Mouse (Mus musculus): ENCODE measurements around the gene Btbd1.
"Not testable (repeated sequence)": the region's sequence is repeated elsewhere in the genome, so short reads cannot be mapped to it uniquely, and the experiment has no call there.

Gene Btbd1

DNA sequence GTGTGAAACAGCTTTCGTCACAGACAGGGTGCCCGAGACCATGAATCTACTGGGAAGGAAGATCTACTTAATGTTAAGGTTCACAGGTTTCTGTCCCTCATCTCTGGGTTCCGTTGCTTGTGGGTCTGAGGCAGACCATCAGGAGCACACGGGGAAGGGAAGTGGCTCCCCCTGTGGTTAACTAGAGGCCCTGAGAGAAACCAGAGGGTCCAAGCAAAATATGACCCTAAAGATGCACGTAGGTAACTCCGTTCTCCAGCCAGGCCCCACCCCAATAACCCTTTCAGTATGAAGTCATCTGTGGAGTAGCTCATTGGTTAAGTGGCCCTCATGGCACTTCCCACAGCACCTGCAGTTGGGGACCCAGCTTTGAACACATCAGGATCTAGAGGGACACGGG, 20.4 kb upstream of the Btbd1 start:
- no peak for DNase-seq (ENCODE audit: low read depth)

DNA sequence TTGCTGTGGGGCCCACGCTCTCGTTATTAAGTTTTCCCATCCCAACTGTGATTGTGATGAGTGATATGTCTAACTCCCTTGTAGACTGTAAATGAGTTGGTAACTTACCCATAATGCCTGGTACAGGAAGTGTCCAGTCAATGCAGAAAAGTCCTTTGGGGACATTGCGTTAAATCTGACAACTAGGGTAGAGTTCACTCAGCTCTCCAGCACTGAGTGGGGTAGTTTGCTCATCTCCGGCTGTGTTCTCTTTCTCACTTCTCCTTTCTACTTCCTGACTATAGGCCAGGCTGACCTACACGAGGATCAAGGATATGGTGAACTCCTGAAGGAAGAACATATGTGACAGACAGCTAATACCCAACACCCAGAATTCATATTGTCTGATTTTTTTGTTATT, 20.0 kb upstream of the Btbd1 start:
- DNase-seq (ENCODE audit: low read depth), result no peak

DNA sequence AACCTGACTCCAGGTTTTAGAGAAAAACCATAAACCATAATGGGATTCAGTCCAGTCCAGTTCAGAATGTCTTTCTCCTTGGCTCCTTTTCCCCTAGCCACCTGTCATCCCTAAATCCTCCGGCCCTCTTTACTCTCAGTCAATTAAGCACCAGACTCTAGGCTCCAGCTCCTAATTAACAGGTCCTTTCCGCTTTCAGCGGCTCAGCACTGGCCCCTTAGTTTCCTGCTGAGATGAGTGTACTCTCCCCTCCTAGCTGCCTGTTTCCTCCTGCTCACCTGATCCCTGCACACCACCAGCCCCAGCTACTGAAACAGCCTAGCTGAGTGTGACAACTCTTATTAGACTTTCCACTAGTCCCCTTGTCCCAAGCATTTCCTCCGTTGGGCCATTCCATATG, 18.5 kb upstream of the Btbd1 start:
- DNase-seq (ENCODE audit: low read depth), result no peak

DNA sequence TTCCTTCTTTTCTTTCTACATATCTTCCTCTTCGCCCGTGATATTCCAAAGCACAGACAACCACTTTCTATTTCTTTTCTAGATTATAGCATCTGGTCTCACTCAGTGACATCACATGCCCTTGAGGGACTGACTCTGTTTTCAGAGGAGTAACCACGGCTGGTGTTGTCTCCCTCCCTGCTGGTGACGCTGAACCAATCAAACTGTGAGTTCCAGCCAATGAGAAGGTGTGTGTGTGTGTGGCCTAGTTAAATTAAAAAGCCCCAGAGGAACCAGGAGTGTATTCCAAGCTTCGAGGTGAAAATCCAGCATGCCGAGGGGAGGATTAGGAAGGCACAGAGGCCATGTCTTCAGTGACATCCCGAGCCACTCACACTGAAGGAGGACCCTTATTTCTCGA, 17.8 kb upstream of the Btbd1 start:
- DNase-seq (ENCODE audit: low read depth), result no peak

DNA sequence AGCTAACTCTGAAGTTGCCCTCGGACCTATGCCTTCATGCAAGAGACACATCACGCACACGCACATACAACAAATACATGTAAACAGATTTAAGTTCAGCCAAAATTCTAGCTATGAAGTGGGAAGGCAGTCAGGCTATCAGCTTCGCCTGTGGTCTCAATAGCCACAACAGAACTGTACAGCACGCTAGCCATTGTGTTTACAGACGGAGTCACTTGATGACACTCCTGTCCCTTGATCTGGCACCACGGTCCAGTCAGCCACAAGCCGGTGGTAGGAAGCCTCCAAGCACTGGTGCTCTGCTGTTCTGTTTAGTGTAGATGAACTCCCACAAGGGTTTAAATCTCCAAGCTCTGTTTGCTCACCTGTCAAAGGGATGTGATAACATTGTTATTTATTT, 16.8 kb upstream of the Btbd1 start:
- DNase-seq (ENCODE audit: low read depth), result no peak

DNA sequence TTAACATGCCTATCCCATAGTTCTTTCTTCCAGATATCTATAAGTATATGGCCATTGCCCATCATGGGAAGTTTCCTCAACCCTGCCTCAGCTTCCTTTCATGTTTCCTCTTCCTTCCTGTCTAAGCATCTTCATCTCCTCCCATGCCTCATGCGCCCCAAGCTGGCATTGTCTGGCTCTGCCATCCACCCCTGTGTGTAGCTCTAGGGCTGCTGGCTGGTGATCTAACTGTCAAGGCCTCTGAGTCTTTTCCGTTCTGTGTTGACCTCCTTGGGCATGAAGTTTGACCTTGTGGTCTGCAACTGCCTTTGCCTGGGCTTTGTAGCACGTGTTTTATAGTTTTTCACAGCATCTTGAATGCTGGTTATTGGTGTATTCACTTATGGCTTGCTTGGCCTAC, 16.1 kb upstream of the Btbd1 start:
- no peak for DNase-seq (ENCODE audit: low read depth)

DNA sequence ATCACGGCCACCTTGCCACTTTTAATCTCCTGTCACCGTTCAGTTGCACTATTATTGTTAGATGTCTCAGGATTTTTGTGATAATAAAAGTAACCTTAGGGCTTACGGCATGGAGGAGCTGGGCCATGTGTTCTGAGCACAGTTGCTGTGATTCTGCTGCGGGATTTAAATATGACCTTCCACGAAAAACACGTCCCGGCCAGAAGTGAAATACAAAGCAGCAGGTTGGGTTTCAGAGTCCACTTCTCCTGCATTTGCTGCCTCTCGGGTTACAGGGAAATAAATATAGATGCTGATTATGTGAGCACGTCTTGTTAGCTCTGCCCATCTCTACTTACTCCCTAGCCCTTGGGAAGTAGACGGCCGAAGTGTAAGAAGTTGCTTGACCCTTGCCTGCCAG, 15.6 kb upstream of the Btbd1 start:
- DNase-seq (ENCODE audit: low read depth), result no peak

DNA sequence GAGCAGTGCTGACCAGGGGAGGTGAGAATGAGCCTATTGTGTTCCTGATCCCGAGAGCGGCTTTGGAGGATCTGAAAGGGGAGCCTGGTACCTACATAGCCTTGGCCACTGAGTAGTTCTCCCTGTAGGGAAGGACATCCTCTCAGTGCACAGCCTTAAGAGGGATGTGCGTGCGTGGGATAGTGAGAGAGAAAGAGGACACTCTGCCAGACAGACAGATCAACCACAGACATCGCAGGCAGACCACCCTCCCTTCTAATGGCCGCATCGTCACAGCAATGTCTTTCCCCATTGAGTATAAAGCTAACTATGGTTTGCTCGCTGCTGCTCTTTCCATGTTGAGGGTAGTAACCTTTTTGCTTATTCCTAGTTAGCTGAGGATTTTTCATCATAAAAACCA, 14.7 kb upstream of the Btbd1 start:
- no peak for DNase-seq (ENCODE audit: low read depth)

DNA sequence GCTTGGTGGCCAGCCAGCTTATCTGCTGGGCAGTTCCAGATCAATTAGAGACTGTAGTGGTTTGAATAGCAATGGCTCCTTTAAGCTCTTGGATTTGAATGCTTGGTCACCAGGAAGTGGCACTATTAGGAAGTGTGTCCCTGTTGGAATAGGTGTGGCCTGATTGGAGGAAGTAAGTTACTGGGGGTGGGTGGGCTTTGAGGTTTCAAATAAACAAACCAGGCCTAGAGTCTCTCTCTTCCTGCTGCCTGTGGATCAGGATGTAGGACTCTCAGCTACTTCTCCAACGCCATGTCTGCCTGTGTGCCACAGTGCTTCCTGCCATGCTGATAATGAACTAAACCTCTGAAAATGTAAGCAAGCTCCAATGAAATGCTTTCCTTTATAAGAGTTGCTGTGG, 13.8 kb upstream of the Btbd1 start:
- DNase-seq (ENCODE audit: low read depth), result no peak

DNA sequence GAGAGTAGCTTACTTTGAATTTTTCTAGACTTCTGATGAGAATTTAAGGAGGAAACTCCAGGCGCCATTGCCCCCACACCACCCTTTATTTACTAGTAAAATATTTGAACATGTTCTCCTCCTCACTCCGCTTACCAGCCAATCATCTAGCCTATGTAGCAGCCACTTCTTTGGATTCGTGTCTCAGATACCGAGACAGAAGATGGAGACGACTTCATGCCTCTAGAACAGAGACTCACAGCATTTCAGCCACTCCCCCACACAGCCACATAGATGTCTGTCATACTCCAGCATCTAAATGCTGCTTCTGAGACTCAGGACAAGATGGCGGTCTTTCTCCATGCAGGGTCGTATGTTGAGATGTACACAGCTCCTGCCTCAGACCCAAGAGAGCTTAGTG, 12.9 kb upstream of the Btbd1 start:
- DNase-seq (ENCODE audit: low read depth), result no peak

DNA sequence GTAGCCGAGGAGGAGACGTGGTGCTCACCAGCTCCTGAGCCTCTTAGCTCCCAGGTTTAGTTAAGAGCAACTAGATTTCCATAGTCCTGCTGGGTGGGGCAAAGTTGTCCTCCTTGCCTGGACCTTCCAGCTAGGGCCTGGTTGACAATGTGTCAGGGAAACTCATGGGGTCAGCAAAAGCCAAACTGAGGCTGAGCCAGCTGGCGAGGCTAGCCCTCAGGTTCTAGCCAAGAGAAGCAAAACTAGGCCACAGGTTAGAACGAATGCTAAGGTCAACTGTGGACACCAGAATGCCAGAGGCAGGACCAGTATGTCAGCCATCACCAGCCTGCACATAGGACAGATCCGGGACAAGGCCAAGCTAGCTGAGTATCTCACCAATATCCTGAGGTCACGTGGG, 12.2 kb upstream of the Btbd1 start:
- DNase-seq (ENCODE audit: low read depth), result no peak

DNA sequence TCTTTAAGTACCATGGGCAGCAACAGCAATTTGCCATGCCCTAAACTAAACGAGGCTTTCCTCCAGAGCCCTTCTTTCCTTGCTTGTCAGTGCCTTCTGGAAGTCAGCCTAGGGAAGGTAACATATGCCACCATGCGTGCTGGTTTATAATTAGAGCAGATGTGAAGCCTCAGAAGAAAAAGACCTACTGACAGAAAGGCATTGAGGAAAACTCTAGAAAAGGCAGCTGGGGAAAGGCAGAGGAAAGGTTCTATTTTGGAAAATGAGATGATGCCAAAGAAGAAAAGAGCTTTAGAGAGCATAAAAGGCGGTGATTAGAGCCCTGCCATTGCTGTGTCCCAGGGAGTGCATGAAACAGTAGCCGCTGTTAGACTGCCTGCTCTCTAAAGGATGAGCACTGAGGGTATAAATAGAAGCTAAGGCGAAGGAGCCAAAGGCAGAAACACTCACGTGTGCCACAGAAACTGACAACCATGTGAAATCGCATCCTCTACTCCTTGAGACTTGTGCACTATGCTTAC, 11.5 kb upstream of the Btbd1 start:
- no peak for DNase-seq (ENCODE audit: low read depth)

DNA sequence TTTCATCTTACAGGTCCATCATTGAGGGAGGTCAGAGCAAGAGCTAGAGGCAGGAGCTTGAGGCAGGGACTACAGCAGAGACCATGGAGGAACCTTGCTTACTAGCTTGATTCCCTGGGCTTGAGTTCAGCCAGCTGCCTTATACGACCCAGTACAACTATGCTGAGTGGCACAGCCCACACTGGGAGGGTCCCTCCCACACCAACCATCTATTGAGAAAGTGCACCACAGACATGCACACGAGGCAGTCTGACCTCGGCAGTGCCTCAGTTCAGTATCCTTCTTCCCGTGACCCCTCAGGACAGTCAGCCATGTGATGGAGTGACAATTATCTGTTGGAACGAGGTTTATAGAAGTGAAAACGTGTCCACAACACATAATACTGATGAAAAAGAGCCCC, 10.5 kb upstream of the Btbd1 start:
- no peak for DNase-seq (ENCODE audit: low read depth)

DNA sequence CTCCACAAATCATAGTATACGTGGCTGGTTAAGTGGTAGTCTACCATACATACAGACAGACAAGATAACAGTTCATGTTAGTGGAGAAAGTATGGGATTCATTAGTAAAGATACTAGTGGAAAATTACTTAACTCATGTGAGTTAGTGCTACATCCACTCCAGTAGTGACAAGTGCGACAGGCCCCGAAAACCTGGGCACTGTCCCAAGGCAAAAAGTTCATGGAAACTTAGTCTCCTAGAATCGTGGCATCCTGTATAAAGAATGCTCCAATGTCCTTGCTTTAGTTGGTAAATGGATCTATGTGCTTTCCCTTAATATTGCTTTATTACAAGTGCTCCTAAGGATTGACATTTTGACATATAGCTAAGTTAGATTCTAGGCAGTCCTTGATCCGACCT, 8.5 kb upstream of the Btbd1 start:
- DNase-seq (ENCODE audit: low read depth), result not testable (repeated sequence)

DNA sequence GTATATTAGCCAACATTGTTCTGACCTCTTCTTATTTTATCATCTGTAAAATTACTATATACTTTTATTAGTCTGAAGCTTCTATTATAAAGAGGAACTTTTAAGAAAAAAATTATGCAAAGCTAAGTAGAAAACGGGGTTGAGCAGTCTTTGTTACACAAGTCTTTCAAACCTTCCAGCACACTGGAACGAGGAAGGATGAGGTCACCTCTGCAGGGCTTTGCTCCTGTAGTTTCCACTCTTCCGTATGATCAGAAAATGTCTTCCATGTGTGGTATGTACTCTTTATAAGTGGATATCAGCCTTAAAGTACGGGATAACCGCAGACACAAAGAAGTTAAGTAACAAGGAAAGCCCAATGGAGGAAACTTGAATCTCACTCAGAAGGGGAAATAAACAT, 6.2 kb upstream of the Btbd1 start:
- no peak for DNase-seq (ENCODE audit: low read depth)

DNA sequence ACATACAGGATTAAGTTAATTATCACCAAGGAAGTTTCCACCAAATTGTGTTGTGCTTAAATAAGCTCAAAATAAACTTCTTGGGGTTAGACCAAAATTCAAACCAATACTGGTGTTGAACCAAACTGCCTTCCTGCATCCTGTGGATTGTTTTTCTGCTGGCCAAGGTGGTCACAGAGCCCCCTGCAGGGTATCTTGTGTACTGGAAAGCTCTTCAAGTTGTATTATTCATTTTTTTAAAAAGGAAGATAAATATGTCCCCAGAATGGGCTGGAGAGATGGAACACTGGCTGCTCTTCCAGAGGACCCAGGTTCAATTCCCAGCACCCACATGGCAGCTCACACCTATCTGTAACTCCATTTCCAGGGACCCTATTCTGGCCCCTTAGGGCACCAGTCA, 5.6 kb upstream of the Btbd1 start:
- DNase-seq (ENCODE audit: low read depth), result no peak

DNA sequence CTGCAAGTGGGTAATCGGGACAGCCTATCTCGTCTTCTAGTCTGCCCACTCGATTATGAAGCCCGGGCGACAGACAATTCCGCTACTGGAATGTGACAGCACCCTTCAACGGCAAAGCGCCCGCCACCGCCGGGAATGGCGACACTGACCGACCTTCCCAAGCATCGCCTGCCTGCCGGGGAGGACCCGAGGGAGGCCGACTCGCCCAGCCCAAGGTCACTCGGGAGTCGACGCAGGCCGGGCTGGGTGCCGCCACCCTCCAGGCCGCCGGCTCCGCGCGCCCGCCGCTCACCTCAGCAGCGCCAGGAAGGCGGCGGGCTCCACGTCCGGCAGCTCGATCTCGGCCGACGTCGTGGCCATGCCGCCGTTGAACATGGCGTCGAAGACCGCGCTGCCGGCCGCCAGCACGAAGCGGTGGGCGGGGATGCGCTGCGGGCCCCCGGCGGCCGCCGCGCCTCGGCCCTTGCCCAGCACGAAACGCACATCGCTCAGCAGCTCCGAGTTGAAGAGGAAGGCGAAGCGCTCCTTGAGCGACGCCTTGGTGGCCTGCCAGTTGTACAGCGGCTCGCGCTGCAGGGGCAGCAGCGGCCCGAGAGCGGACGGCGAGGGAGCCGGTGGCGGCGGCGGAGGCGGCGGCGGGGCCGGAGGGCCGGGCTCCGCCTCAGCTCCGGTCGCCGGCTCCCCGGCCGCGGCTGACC, 401 bp downstream of the Btbd1 start:
- peak; percentile 21 for DNase-seq (ENCODE audit: low read depth)

DNA sequence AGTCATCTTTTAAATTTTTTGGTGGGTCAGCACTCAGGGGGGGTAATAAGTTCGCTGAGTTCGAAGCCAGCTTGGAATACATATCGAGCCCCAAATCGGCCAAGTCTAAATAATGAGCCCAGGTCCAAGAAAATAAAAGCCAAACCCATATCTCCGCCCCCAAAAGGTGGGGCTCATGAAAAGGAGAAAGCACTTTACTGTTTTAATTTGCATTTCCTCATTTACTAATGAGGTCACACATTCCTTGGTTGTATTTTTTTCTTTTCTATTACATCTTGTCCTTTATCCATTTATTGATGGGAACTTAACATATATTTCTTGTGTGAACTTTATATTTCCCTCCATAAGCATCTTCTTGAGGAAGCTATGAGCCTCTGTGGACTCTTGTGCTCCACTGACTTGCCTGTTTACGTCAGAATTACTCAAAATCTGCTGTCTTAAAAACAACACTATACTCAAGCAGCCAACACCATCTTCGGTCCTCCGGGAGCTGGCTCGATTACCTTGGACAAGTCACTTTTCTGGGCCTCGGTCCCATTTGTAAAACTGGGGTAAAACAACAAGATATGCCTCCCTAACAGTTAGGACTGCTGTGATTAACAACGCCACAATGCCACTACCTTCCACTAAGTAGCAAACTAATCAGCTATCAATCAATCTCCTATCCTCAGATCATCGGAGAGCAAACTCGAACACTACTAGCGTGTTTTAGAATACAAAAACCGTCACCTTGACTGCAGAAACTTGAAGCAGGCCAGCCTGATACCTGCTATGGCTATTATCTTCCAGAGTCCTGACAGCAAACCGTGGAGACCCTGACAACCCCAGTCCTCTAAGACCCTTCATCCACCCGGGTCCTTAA, 1.2 kb downstream of the Btbd1 start:
- DNase-seq (ENCODE audit: low read depth), result peak; percentile 54

DNA sequence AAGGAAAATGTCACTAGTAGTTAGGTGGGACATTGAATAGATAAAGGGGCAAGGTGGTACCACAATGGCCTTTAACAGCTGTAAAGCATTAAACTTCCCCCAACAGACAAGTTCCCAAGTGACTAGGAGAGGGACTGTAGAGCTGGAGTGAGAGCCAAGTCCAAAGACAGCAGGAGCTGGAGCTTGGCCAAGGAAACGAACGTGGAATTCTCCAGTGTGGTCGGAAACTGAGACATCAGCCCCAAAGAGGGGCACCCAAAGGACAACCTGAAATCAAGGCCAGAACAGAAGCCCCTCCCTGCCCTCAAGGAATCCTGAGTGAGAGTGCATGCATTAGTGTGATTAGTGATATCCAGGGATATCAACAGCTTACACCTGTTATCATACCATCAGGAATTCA, 3.9 kb downstream of the Btbd1 start:
- no peak for DNase-seq (ENCODE audit: low read depth)

DNA sequence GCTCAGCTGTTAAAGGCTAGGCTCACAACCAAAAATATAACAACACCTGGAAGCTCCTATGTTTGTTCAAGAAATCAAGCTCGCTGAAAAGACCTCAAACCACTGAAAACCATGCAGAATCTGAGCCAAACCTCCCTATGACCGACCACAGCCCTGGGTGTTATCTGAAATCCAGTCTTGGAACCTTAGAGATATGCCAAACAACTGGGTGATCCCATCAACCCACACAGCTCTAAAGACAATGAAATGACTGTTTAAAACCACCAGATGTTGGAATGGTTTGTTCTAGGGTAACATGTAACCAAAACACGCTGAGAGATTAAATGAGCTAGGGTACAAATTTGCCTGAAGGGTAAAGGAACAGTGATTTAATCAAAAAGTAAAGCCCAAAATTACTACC, 4.3 kb downstream of the Btbd1 start:
- no peak for DNase-seq (ENCODE audit: low read depth)

DNA sequence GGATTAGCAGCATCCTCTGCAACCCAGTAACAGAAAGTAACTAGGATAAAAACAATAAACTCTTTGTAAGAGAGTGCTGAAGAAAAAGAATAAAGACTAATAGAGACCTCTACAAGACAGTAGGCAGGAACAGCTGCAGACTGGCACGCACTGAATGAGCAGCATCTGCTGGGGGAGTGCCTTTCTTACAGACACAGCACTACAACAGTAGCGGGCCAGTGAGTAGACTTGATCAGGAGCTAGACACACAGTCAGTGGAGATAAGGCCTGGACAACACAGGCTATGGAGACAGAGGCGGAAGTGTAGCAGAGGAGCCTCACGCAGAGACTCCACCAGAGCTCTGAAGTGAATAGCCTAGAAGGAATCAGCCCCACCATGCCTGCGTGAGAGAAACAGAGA, 23.2 kb downstream of the Btbd1 start:
- no peak for DNase-seq (ENCODE audit: low read depth)

DNA sequence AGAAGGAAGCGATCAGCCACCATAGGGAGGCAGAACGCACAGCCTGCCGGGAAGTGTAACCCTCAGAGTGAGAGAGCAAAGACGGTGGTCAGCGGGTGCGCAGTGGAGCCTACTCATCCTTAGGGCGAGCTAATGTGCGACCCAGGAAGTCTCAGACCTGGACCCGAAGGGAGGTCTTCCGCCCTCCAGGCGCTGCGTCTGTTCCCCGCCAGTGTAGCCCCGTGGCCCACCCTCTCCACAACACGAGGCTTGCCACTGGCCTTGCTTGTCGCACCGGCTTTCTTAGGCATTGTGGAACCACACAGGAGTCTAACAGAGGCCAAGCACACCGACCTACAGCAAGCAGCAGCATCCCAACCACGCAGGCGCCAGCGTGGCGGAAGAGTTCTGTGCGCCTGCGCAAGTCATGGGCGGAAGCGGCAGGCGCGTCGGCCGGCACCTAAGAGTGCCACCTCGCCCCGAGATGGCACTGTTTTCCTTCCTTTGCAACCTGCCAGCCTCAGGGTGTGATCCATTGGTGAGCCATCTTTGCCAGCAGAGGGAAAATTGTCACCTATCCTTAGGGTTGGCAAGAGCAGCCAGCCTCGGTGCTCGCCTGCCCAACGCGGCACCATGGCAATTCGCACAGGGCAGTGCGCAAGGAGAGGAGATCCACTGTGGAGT, 40.0 kb downstream of the Btbd1 start, which contains the start of gene 3110040N11Rik:
Gene 3110040N11Rik (minus strand): TSS at position 384 of the 663 bp plus-strand sequence.
- DNase-seq (ENCODE audit: low read depth), result peak; percentile 79

DNA sequence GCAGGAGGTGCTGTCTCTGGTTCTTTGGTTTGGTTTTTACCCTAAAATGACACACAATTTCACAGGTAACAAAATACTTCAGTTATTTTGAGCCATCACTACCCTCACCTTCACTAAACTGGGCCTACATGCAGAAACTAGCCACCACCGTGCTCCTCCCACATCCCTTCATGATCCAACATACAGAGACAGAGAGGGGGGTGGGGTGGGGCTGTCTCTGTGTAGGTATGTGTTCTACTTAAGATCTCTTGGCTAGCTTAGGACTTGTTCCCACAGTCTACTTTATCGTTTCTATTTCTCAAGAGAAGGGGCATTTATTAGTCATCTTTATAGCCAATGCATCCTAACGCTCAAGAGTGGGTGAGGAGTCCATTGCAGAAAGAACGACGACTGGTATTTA, 40.7 kb downstream of the Btbd1 start:
- peak; percentile 39 for DNase-seq (ENCODE audit: low read depth)
